Mouse (Mus musculus): Measurements from ENCODE around the gene Rapgef1.

GRCm38 (mm10) chr2:29675846-29676245 is 56.3 kb downstream of the Rapgef1 start:
- TF ChIP-seq MAFK (IDR thresholded peaks at IDR 0.05; ENCODE audit: insufficient read depth, low read depth, low read length) (no peak), ZNF384 (IDR thresholded peaks at IDR 0.05; ENCODE audit: low read depth, low read length) (no peak), CHD2 (IDR thresholded peaks at IDR 0.05; ENCODE audit: low read depth, low read length) (no peak), ZC3H11A (IDR thresholded peaks at IDR 0.05; ENCODE audit: borderline replicate concordance, low read depth, low read length) (no peak), HCFC1 (IDR thresholded peaks at IDR 0.05; ENCODE audit: borderline replicate concordance, insufficient read depth, low read length) (no peak)

Data from ES-E14 (cell line).